Mouse (Mus musculus) lung, postnatal 4 days (tissue): Measurements from ENCODE around the gene Sh2d3c.

Experiments used
- DNase-seq, 2 experiments: peaks; one replicate each; pipeline ENCODE4 v3.0.0; 2021

Gene Sh2d3c

DNA sequence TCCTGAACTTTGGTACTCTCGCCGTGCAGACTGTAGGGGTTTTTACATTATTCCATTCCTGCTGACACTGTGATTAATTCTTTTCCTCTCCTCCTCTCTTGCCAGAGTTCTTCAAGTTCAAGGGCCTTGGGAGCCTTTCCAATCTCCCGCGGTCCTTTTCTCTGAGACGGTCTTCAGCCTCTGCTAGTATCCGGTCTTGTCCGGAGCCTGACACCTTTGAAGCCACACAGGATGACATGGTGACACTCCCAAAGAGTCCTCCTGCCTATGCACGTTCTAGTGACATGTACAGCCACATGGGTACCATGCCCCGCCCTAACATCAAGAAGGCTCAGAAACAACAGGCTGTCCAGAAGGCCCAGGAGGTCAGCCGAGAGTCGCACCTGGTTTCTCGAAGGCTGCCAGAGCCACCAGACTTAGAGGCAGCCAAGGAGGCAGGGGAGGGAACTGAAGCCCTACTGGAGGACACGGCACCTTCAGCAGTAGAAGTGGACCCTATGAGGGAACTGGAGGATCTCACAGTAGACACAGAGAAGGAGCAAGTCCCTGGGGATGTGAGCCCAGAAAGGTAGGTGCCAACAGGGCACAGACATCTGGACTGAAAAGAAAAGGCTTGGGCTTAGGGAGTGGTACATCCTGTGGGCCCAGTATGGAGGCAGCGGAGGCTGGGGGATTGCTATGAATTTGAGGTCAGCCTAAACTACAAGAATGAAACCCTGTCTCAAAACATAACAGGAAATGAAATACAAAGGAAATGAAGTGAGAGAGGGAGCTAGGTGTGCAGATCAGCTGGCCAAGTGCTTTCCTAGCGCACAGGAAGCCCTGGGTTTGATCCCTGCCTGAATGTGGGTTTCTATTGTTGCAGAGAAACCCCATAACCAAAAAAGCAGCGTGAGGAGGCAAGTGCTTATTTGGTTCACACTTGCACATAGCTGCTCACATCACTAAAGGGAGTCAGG is 4.3 kb downstream of the Sh2d3c start:
- DNase-seq, result no peak

DNA sequence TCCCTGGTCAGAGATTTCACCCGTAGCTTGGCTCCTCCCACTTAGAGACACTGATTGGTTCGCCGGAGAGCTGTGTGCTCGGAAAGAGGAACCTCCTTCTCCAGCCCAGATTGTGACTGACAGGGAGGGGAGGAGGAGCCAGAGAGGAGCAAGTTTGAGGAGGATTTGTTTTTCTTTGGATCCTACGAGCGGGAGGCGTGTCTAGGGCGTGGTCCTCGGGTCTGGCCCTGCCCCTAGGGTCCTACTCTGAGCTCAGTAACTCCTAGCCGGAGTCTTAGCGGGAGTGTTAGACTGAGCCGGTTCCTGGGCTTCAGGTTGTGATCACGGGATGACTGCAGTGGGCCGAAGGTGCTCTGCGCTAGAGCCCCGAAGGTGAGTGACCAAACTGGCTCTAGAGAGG is 6.6 kb downstream of the Sh2d3c start:
- DNase-seq, result peak; percentile 95 to 96

DNA sequence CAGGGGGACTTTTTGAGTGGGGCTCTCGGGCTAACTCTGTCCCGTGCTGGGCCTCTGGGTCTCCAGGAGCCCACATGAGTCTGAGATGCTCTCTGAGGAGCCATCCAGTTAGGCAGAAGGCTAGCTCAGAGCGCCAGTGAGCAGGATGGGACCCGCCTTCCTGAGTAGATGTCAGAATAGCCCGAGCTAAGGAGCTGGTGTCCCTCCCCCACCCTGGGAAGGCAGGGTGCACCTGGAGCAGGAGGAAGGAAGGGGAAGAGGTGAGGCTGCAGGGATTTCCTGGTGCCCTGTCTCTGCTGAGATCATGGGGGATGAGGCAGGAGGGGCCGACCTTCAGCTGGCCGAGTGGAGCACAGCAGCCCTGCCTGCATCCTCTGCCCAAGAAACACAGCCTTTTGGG is 7.6 kb downstream of the Sh2d3c start:
- peak; percentile 59 to 78 for DNase-seq

DNA sequence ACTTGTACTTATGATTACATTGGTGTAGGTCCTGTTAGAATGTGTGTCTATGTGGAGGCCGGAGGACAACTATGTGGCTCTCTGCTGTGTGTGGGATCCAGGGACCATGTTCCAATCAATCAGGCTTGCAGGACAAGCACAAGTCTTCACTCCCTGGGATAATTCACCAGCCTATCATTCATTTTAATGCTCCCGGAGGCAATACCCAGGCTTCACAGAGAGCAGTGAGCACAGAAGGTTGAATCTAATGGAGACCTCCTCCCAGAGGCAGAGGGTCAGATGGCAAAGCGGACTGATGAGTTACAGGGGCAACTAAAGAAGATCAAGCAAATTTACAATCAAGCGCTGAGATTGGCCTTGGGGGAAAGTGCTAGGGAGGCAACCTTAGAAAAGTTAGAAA is 8.7 kb downstream of the Sh2d3c start:
- no peak for DNase-seq

DNA sequence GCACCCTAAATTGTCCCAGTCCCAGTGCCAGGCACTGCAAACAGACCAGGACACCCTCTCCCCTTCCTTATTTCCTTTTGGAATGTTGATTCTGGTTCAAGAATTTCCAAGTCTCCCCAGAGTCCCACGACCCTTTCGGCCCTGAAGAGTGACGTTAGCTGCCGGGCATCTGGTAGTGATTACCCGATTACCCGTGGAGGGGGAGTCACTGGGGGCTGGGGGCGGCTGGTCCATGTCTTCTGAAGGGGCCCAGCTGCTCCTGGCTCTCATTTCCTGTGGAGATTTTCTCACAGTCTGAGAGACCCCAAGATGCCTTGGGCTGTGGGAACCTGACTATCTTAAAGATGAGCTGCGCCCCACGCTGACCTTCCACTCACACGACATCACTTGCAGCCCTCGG is 10.0 kb downstream of the Sh2d3c start:
- DNase-seq, result peak; percentile 52 to 82

DNA sequence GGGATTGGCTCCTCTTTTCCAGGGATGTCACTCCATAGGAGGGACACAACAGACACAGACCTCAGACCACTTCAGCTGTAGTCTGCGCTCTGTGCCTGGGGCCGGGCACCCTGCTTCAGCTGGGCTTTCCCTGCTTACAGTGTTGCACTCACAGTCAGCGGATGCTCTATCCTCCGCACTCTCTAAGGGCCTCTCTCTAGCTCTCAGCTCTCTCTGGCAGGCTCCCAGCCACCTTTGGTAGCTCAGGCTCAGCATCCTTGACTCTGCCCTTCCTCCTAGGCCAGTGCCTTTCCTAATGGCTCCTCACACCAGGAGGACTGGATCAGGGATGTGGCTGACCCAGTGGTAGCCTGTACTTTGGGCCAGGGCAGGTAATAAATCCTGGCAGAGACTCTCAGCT is 11.1 kb downstream of the Sh2d3c start:
- no peak for DNase-seq

DNA sequence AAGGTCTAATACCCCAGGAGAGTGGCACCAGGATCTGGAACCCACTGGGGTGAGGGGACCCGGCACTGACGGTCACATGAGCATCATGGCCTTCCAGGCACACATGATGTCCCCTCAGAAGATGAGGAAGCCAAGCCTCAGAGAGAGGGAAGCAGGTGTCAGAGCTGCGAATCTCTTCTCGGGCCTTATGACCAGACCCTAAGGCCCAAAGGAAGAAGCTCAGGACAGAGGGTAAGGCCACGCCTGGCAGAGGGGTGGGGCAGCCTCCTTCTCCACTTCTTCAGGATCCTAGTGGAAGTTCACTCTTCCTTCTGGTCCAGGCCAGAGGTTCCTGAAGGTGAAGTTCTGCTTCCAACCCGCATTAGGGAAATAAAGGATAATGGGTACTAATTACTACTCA is 11.8 kb downstream of the Sh2d3c start:
- DNase-seq, result no peak

DNA sequence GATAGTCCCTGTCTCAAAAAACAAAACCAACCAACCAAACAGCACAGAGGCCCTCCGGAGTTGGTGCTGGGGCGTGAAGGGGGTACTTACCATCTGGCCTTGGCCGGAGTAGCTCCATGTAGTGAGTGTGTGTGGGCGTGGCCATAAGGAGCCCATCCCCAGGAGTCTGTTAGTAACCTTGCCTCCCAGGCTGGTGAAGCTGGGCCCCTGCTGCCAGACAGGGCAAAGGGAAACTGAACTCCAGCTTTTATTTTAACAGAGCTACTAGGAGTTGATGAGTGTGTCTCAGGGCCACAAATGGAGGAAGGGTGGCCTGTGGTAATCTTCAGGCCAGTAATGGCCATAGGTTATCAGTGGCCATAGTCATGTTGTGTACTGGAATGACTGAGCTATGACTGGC is 13.6 kb downstream of the Sh2d3c start:
- peak; percentile 36 to 51 for DNase-seq

DNA sequence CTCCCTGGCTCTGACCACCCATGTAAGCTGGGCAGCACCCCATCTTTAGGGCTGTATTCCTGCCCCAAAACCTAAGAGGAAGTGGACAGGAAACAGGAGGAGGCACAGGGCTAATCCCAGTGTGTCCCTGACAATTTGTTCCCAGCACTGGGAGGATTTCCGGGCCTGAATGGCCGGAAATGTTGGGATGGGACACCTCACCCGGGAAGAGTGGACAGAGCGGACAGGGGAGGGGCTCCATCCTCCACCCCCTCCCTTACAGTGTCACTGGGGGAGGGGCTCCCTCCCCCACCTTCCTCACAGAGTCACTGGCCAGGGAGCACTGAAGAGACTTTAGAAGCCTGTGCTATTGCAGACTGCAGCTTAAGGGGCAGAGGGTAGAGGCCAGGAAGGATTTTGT is 14.1 kb downstream of the Sh2d3c start:
- DNase-seq, result peak; percentile 77 to 89

DNA sequence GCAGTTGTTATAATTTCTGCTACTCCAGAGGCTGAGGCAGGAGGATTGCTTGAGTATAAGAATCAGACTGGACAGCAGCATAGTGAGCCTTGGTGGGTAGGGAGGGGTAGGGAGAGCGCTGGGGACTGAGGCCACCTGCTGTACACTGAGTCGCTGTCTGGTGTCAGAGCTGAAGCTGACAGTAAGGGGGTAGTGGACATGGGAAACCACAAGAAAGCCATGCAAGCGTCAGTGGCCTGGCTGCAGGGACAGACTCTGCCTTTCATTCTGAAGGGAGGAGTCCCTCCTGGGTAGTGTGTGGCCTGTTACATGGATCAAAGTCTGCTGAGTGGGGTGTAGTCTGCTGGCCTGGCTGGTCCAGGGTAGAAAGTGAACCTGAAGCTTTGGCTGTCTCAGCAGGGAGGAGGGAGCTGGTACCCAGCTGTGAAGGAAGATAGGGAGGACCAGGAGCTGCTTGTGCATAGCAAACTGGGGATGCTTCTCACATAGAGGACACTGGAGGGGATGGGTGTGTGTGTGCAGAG is 15.5 kb downstream of the Sh2d3c start:
- DNase-seq, result no peak

DNA sequence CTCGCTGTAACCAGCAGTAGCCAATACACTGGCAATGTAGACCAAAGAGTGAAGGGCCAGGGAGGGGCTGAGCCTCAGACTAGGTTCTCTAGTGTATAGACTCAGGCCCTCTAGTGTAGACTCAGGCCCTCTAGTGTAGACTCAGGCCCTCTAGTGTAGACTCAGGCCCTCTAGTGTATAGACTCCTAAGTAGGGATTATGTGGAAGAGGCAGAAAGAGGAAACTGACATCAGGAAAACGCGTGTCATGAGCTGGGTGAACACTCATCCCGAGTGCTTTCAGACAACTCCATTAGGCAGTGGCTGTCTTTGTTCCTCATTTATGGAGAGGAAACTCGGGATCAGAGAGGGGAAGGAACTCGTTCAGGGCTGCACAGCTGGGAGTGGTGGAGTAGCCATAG is 16.2 kb downstream of the Sh2d3c start:
- DNase-seq, result no peak

DNA sequence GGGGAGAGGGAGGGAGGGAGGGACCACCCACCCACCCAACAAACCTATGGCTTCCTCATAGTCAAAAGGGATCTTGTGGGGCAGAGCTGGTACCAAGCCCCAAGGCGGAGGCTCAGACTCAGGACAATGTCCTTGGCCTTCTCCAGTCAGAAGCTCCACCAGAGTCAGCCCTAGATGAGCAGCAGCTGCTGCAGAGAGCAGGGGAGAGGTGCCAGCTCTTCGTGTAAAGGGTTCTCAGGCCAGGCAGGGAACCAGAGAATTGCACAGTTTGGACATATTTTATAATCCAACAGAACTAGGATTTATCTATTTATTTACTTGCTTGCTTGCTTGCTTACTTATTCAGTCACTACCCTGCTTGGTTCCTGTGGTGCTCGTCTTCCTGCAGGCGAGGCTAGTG is 18.5 kb downstream of the Sh2d3c start:
- no peak for DNase-seq

DNA sequence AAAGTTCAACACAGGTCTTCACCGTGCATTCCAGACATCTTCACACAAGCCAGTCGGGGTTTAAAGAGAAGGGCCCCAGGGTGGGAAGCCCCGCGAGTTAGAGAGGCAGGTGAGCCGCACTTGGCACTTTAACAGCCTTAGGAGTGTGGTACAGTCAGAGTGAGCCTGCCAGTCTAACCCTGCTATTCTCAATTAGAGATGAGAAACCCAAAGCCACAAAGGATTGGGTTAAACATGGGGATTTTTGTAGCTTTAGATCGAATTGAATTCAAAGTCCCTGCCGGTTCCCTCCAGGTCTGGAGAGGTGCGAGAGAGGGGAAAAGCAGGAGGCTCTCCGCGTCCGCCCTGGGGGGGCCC is 20.0 kb downstream of the Sh2d3c start, which contains the start of gene 6330409D20Rik:
Gene 6330409D20Rik, minus strand, starts transcription at position 101 of the 357 bp plus-strand sequence.
- DNase-seq, result no peak

DNA sequence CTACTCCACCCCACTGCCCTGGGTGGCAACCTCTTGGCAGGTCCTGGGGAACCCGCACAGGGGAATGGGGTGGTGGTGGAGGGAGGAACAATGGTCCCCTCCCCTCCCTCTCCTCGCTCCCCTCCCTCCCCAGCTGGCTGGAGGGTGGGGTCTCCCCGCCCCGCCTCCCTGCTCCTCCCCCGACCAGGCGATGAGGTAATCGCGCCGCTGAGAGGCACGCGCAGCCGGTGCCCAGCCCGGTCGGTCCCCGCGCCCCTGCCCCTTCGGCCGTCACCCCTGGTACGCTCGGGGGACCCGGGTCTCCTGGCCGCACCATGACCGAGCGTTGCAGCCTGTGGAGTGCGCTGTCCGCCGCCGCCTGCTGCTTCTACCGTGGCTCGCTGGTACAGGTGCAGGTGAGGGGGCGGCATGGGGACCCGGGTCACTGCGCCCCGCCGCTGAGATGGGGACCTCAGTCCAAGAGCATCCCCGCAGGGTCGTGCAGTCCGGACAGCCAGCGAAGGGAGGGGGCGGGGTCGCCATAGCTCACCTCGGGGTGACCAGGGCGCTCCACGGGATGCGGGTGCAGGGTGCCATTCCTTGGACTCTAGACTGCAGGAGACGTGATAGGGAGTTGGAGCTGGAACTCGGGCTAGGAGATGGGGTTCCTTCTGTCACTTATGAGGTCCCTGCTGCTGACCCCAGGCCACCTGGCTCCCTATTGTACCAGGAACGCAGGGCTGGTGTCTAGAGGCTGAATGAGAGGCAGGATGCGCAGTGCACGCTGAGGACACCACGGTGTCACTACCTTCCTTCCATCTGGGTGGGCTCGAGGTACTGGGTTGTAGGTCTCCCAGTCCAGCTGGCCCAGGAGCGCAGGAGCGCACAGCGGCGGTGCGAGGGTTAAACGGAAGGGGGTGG is 20.7 kb downstream of the Sh2d3c start:
- peak; percentile 72 to 74 for DNase-seq

DNA sequence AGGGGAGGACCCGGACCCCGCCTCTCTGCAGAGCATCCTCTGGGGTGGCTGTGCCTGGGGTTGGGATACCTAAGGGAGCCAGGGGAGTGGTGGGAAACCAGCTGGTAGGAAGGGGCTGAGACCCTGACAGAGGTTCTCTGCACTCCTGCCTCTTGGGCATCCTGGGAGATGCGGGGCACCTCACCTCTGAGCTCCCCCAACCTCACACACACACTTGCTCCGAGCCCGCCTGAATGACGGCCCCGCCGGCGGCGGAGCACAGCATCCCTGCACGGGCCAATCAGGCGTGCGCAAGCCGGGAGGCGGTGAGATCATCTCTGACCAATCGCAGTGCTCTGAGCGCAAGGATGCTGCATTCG is 21.3 kb downstream of the Sh2d3c start:
- no peak for DNase-seq

DNA sequence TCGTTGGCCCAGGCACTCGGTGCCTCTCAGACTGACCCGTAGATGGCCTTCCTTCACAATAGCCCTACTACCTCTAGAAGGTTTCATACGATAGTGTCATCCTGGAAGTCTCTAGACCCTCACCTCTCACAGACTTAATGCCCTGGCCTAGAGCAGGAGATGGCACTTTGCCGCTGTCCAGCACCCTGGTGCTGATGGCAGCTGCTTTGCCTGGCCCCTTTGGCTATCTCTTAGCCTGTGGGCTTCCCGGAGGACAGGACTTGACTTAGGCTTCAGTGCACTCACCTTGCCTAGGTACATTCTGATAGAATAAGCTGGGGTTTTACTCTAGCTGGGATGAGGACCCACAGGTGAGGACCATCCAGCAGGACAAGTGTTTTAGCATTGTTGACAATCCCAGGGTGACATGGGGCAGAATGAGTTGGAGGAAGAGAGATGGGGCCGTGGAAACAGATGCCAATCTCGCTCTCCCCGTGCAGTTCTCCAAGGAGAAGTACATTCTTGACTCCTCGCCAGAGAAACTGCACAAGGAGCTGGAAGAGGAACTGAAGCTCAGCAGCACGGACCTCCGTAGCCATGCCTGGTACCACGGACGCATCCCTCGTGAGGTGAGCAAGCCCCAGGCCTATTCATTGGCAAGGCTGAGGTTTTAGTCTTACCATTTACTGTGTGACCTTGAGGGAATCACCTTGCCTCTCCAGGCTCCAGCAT is 23.6 kb downstream of the Sh2d3c start:
- no peak for DNase-seq

DNA sequence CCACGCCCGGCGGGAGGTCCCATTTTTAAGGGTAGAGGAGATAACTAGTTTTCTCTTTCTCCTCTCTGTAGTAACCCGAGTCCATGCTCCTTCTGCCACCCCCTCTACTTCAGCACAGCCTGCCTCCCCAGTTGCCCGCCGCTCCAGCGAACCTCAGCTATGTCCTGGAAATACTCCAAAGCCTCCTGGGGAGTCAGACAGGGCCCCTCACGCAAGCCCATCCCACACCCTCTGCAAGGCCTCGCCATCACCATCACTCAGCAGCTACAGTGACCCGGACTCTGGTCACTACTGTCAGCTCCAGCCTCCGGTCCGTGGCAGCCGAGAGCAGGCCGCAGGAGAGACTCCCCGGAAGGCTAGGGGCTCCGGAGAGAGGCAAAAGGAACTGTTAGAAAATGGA is 28.2 kb downstream of the Sh2d3c start:
- DNase-seq, result no peak

DNA sequence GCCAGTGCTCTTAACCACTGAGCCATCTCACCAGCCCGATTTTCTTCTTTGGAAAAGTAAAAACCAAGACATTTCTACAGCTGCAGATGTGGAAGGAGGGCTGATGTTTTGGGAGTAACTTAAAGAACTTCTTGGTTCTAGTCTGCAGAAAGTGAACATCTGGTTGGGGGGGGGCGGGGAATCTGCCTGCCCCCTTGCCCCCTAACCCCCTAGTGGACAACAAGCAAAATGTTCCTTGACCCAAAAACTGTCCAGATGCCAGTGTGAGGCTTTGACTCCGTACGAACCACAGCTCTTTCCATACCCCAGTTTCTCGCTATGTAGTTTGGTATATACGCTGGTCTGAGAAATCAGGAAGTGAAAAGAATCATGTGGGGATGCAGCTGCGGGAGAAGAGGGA is 29.3 kb downstream of the Sh2d3c start:
- DNase-seq, result no peak

DNA sequence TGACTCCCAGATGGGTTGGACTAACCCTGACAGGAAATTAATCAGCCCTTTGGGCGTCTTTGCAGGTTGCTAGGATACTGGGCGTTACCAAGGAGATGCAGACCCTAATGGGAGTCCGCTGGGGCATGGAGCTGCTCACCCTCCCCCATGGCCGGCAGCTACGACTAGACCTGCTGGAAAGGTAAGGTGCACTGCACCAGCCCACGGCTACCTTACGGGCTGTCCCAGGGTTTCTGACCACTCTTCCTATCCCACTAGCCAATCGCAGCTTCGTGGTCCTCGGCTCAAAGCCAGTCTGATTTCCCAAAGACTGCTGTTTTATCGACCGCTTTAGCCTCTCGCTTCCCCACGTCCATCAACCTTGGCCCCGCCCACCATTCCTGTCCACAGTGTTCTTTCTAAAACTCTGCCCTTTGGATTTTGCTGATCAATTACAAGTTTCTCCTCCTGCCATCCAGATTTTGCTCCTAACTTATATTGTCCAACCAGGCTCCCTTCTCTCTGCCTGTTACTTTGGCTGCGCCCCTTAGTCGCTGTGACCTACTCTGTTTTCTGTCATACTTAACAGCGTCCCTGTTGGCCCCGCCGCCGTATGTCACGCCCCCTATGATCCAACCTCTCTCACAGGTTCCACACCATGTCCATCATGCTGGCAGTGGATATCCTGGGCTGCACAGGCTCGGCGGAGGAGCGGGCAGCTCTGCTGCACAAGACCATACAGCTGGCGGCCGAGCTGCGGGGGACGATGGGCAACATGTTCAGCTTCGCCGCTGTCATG is 30.2 kb downstream of the Sh2d3c start:
- peak; percentile 72 to 75 for DNase-seq

DNA sequence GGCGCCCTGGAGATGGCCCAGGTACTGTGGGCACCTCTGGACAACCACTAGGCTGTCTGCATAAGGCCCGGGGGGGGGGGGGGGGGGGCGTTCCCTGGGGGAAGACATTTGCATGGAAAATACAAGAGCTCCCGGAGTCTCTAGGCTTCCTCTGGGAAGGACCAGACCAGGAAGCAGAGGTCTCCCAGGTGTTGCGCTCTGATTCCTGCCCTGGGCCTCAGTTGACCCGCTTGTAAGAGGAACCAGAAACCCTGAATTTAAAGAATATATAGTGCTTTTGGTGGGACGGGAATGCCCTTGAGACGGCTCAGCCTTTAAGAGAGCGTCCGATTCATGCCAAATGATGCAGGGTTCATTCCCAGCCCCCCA is 30.8 kb downstream of the Sh2d3c start:
- DNase-seq, result no peak

DNA sequence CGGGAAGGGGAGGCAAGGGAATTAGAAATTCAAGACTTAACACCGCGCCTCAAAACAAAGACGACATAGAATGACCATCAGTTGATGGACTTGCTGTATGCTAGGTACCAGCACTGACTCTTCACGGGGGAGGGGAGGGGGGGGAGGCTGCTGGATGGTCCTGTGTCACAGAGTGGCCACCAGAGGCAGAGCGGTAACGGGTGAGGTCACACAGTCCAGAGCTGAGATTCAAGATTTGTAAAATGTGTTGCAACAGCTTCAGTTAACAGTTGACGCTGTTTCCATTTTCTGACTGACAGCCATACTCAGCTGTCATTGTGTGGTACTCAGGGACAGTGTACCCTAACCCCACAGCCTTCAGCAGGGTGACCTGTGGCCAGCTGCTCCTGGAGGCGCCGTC is 31.3 kb downstream of the Sh2d3c start:
- DNase-seq, result no peak

DNA sequence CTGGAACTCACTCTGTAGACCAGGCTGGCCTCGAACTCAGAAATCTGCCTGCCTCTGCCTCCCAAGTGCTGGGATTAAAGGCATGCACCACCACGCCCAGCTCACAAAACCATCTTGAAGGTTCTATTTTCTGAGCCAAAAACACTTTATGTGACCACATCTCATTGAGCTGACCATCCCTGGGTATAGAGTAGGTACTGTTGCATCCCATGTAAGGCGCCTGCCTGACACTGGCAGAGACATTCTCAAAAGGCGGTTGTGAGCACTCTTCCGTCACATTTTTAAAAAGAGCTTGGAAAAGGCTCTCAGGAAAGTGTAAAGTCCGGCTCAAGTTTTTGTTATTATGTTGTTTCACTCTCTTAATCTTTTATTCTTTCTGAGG is 35.8 kb downstream of the Sh2d3c start:
- no peak for DNase-seq
